Mouse (Mus musculus) forebrain, embryonic 16.5 days (tissue): ENCODE data around the gene Anks1b. TPM values are rescaled to one million over a fixed set of nuclear protein-coding genes. Genes with fewer than 3 reads are reported as not detected.
A peak's percentile ranks its signal among the peaks of the same experiment; 100 is the strongest.

Experiments used
- ATAC-seq: fragments of 200-750 bp; cut with Nextera tagmentation; 2 replicates; pipeline ENCODE4 v1.8.0; 2017; ENCODE audit warnings: mild to moderate bottlenecking, moderate library complexity
- H3K27ac ChIP-seq: fragments of 300-500 bp; sonication (generic); 2 replicates; pipeline ENCODE4 v1.5.1; 2014; ENCODE audit warnings: low read length, control low read depth
- H3K27me3 ChIP-seq: fragments of 300-500 bp; sonication (generic); replicated peaks from 2 replicates; pipeline ENCODE4 v1.6.1; 2014; ENCODE audit warnings: low read length; ENCODE audit not compliant: control insufficient read depth, insufficient read depth
- H3K36me3 ChIP-seq: fragments of 300-500 bp; sonication (generic); 2 replicates; pipeline ENCODE4 v1.6.1; 2014; ENCODE audit not compliant: control insufficient read depth, insufficient read depth
- H3K4me1 ChIP-seq: fragments of 300-500 bp; sonication (generic); replicated peaks from 2 replicates; pipeline ENCODE4 v1.6.1; 2014; ENCODE audit warnings: low read length; ENCODE audit not compliant: control insufficient read depth, insufficient read depth
- H3K4me2 ChIP-seq: fragments of 300-500 bp; sonication (generic); 2 replicates; pipeline ENCODE4 v1.6.1; 2014; ENCODE audit warnings: mild to moderate bottlenecking, low read length, control low read depth
- H3K4me3 ChIP-seq: fragments of 300-500 bp; sonication (generic); replicated peaks from 2 replicates; pipeline ENCODE4 v1.5.1; 2014; ENCODE audit warnings: mild to moderate bottlenecking, low read length, control low read depth
- H3K9ac ChIP-seq: fragments of 300-500 bp; sonication (generic); replicated peaks from 2 replicates; pipeline ENCODE4 v1.6.1; 2014; ENCODE audit warnings: low read depth, low read length, control low read depth
- H3K9me3 ChIP-seq: fragments of 300-500 bp; sonication (generic); 2 replicates; pipeline ENCODE4 v1.6.1; 2016; ENCODE audit warnings: low read length; ENCODE audit not compliant: control insufficient read depth
- WGBS: fragments of 180-500 bp; shearing (Covaris S2); extraction: QIAGEN DNeasy Blood & Tissue Kit; methylation state at CpG from one replicate; pipeline ENCODE4 v1.1.7; 2014; 5-methylcytosine and 5-hydroxymethylcytosine counted together
- polyA plus RNA-seq: library from polyadenylated mRNA; unstranded; fragments of >200 nt; fragmentation: Nextera tagmentation; extraction: Ambion mirVana; gene quantifications from 2 replicates; pipeline ENCODE4 v1.2.1, GENCODE M21; 2015

The Anks1b gene
- polyA plus RNA-seq, 1 experiment from 2014 or later = 84.4 TPM

GRCm38 (mm10) chr10:90081630-90082029, 208.3 kb downstream of the Anks1b start:
- Histone ChIP-seq H3K9me3 (no peaks in the 10 kb centered on the region), H3K27ac (no peak overlapping the region), H3K4me2 (no peak overlapping the region), H3K36me3 (no peaks in the 10 kb centered on the region), H3K4me3 (no peak overlapping the region), H3K9ac (no peak overlapping the region), H3K27me3 (no peaks in the 10 kb centered on the region), H3K4me1 (no peaks in the 10 kb centered on the region)
- ATAC-seq = peak; percentile 47
- 19% methylated on average over 7 of the region's 7 CpGs for WGBS

GRCm38 (mm10) chr10:90093877-90094276, 220.6 kb downstream of the Anks1b start:
- no peaks in the 10 kb centered on the region for H3K27me3 ChIP-seq
- H3K4me3 ChIP-seq = no peak overlapping the region
- no peak for ATAC-seq
- no peaks in the 10 kb centered on the region for H3K4me1 ChIP-seq
- H3K4me2 ChIP-seq = no peak overlapping the region
- no peaks in the 10 kb centered on the region for H3K36me3 ChIP-seq
- H3K9ac ChIP-seq = no peak overlapping the region
- WGBS = 29% methylated on average over 6 of the region's 6 CpGs
- H3K27ac ChIP-seq = no peak overlapping the region
- no peaks in the 10 kb centered on the region for H3K9me3 ChIP-seq

GRCm38 (mm10) chr10:90112662-90113061, 239.4 kb downstream of the Anks1b start:
- no peak overlapping the region for H3K9ac ChIP-seq
- H3K4me2 ChIP-seq = no peak overlapping the region
- H3K9me3 ChIP-seq = no peaks in the 10 kb centered on the region
- H3K4me3 ChIP-seq = no peak overlapping the region
- no peaks in the 10 kb centered on the region for H3K36me3 ChIP-seq
- 74% methylated on average over 5 of the region's 5 CpGs for WGBS
- no peaks in the 10 kb centered on the region for H3K4me1 ChIP-seq
- H3K27me3 ChIP-seq = no peaks in the 10 kb centered on the region
- no peak overlapping the region for H3K27ac ChIP-seq
- ATAC-seq = no peak

GRCm38 (mm10) chr10:90116867-90117266, 243.6 kb downstream of the Anks1b start:
- Histone ChIP-seq H3K9me3 (no peaks in the 10 kb centered on the region), H3K36me3 (no peaks in the 10 kb centered on the region), H3K4me1 (no peaks in the 10 kb centered on the region), H3K4me2 (no peak overlapping the region), H3K9ac (no peak overlapping the region), H3K27me3 (no peaks in the 10 kb centered on the region), H3K27ac (no peak overlapping the region), H3K4me3 (no peak overlapping the region)
- WGBS = 89% methylated on average over 3 of the region's 3 CpGs
- ATAC-seq = no peak

- Histone ChIP-seq H3K9ac (no peak overlapping the region), H3K9me3 (no peaks in the 10 kb centered on the region), H3K27ac (no peak overlapping the region), H3K4me2 (no peak overlapping the region), H3K4me3 (no peak overlapping the region), H3K4me1 (no peaks in the 10 kb centered on the region), H3K36me3 (no peaks in the 10 kb centered on the region), H3K27me3 (no peaks in the 10 kb centered on the region)
- 84% methylated on average over 2 of the region's 2 CpGs for whole genome bisulfite sequencing
- no peak for ATAC-seq
Observed at GRCm38 (mm10) chr10:90117836-90118235, 244.5 kb downstream of the Anks1b start.

GRCm38 (mm10) chr10:90137538-90137937, 264.2 kb downstream of the Anks1b start:
- H3K36me3 ChIP-seq = no peaks in the 10 kb centered on the region
- no peaks in the 10 kb centered on the region for H3K4me1 ChIP-seq
- H3K9me3 ChIP-seq = no peaks in the 10 kb centered on the region
- H3K9ac ChIP-seq = no peak overlapping the region
- H3K27me3 ChIP-seq = no peaks in the 10 kb centered on the region
- H3K27ac ChIP-seq = no peak overlapping the region
- no peak overlapping the region for H3K4me3 ChIP-seq
- no peak overlapping the region for H3K4me2 ChIP-seq
- ATAC-seq = no peak

GRCm38 (mm10) chr10:90140947-90141346, 267.6 kb downstream of the Anks1b start:
- no peak overlapping the region for H3K27ac ChIP-seq
- H3K4me1 ChIP-seq = no peaks in the 10 kb centered on the region
- no peak overlapping the region for H3K9ac ChIP-seq
- H3K4me3 ChIP-seq = no peak overlapping the region
- no peaks in the 10 kb centered on the region for H3K36me3 ChIP-seq
- ATAC-seq = no peak
- H3K27me3 ChIP-seq = no peaks in the 10 kb centered on the region
- H3K4me2 ChIP-seq = no peak overlapping the region
- no peaks in the 10 kb centered on the region for H3K9me3 ChIP-seq

- H3K9ac ChIP-seq = no peak overlapping the region
- no peaks in the 10 kb centered on the region for H3K36me3 ChIP-seq
- no peak for ATAC-seq
- H3K4me1 ChIP-seq = no peaks in the 10 kb centered on the region
- no peak overlapping the region for H3K4me2 ChIP-seq
- no peak overlapping the region for H3K27ac ChIP-seq
- H3K9me3 ChIP-seq = no peaks in the 10 kb centered on the region; the same call in 1 of the 2 replicates
- no peak overlapping the region for H3K4me3 ChIP-seq
- no peaks in the 10 kb centered on the region for H3K27me3 ChIP-seq
- WGBS = 95% methylated on average over 1 of the region's 1 CpGs
Observed at GRCm38 (mm10) chr10:90144444-90144843, 271.1 kb downstream of the Anks1b start.

GRCm38 (mm10) chr10:90151510-90151909, 278.2 kb downstream of the Anks1b start:
- H3K4me3 ChIP-seq = no peak overlapping the region
- no peaks in the 10 kb centered on the region for H3K27me3 ChIP-seq
- no peak overlapping the region for H3K4me2 ChIP-seq
- H3K36me3 ChIP-seq = no peaks in the 10 kb centered on the region
- no peaks in the 10 kb centered on the region; the same call in 1 of the 2 replicates for H3K9me3 ChIP-seq
- H3K4me1 ChIP-seq = no peaks in the 10 kb centered on the region
- no peak overlapping the region for H3K27ac ChIP-seq
- ATAC-seq = no peak
- H3K9ac ChIP-seq = no peak overlapping the region

GRCm38 (mm10) chr10:90169941-90170580, 296.8 kb downstream of the Anks1b start:
- 90% methylated on average over 6 of the region's 6 CpGs for WGBS
- H3K27me3 ChIP-seq = no peaks in the 10 kb centered on the region
- no peak for ATAC-seq
- no peak overlapping the region for H3K9ac ChIP-seq
- no peak overlapping the region for H3K4me2 ChIP-seq
- no peaks in the 10 kb centered on the region for H3K36me3 ChIP-seq
- no peak overlapping the region for H3K4me3 ChIP-seq
- H3K27ac ChIP-seq = no peak overlapping the region
- no peaks in the 10 kb centered on the region for H3K4me1 ChIP-seq
- H3K9me3 ChIP-seq = no peaks in the 10 kb centered on the region
